In the genomic region with DNA sequence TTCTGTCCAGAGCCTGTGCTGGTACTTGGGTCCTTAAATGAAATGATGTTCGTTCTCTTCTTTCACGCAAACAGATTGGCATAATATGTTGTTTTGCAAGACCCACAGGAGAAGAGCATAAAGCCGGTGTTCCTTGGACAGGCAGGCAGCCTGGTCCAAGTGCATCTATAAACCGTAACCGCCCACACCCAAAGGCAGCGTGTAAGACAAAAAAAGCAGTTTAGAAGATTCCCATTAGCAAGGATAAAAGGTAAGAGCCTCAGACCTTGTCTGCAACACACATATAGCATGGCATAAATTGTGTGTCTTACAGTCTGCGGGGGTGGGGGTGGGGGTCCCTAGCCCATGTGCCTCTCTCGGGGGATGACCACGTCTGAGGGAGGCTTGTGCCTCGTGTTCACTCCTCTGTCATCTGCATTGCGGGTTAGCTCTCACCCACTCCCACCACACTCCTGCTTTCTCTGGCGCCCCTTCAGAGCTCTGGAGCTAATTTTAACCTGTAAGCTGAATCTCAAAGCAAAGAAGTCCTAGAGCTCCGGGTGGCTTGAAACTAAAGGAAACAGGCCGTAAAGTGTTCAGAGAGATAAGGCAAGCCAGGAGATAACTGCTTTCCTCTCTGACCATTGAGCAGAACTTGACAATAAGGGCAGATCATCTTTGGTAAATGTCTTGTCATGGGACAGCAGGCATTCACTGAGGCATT, we compare ENCODE assay signal across 10 mouse cellular contexts. TPM values are rescaled to one million over a fixed set of nuclear protein-coding genes. Genes with fewer than 3 reads are reported as not detected.
DNase-seq lines count a peak whose midpoint lies in the region; ATAC-seq and TF ChIP-seq lines count a peak whose summit lies in the region.
"Had no signal": no experiment of that assay in that cellular context is flagged by ENCODE, and none has a peak within 500 bp of the region (broad histone marks: within the 10 kb centered on the region; RNA-seq: fewer than 3 reads in every experiment).

No protein-coding gene starts in this region.

- no peaks in the 10 kb centered on the region for H3K36me3 ChIP-seq in heart, embryonic 11.5 days (ENCODE audit: control insufficient read depth, insufficient read depth, low read length)
- no peaks in the 10 kb centered on the region for H3K36me3 ChIP-seq in embryonic facial prominence, embryonic 12.5 days
- no peaks in the 10 kb centered on the region for H3K36me3 ChIP-seq in hindbrain, embryonic 14.5 days (replicated peaks; ENCODE audit: control insufficient read depth, insufficient read depth)
- H3K36me3 ChIP-seq in midbrain, embryonic 16.5 days (ENCODE audit: control insufficient read depth, insufficient read depth, low read length), result no peaks in the 10 kb centered on the region
- no peaks in the 10 kb centered on the region for H3K36me3 ChIP-seq in intestine, postnatal 0 days (ENCODE audit: control insufficient read depth, insufficient read depth)
- H3K36me3 ChIP-seq: neural tube, embryonic 12.5 days had no signal

- no peak overlapping the region for H3K4me3 ChIP-seq in heart, embryonic 11.5 days (ENCODE audit: low read depth, low read length)
- no peak overlapping the region for H3K4me3 ChIP-seq in embryonic facial prominence, embryonic 12.5 days
- no peak overlapping the region for H3K4me3 ChIP-seq in hindbrain, embryonic 14.5 days (replicated peaks; ENCODE audit: low read length)
- H3K4me3 ChIP-seq in midbrain, embryonic 16.5 days (ENCODE audit: low read depth, low read length), result no peak overlapping the region
- no peak overlapping the region for H3K4me3 ChIP-seq in intestine, postnatal 0 days (ENCODE audit: low read depth, low read length)
- H3K4me3 ChIP-seq: erythroblast, embryonic 14.5 days; neural tube, embryonic 12.5 days had no signal

- peak overlapping the region; percentile 81; the same call in 1 of the 2 replicates for H3K27ac ChIP-seq in heart, embryonic 11.5 days (ENCODE audit: low read depth, low read length)
- H3K27ac ChIP-seq in embryonic facial prominence, embryonic 12.5 days, result peak overlapping the region; percentile 4; the same call in 1 of the 2 replicates
- H3K27ac ChIP-seq in hindbrain, embryonic 14.5 days, result peak overlapping the region; percentile 74
- H3K27ac ChIP-seq in midbrain, embryonic 16.5 days (ENCODE audit: low read length), result peak overlapping the region; percentile 69; the same call in 1 of the 2 replicates
- H3K27ac ChIP-seq in intestine, postnatal 0 days (ENCODE audit: low read depth, low read length), result no peak overlapping the region

- ATAC-seq in heart, embryonic 11.5 days (replicated peaks; ENCODE audit: insufficient number of reproducible peaks, low FRiP score, low TSS enrichment), result no peak
- ATAC-seq in embryonic facial prominence, embryonic 12.5 days (ENCODE audit: insufficient number of reproducible peaks, insufficient read depth, low FRiP score, low TSS enrichment), result no peak
- no peak for ATAC-seq in hindbrain, embryonic 14.5 days (ENCODE audit: low FRiP score)
- ATAC-seq in midbrain, embryonic 16.5 days, result no peak
- no peak for ATAC-seq in intestine, postnatal 0 days

- peak overlapping the region; percentile 45 for H3K4me2 ChIP-seq in heart, embryonic 11.5 days
- no peak overlapping the region for H3K4me2 ChIP-seq in embryonic facial prominence, embryonic 12.5 days (replicated peaks)
- no peak overlapping the region; the same call in 1 of the 2 replicates for H3K4me2 ChIP-seq in hindbrain, embryonic 14.5 days (replicated peaks)
- no peak overlapping the region for H3K4me2 ChIP-seq in midbrain, embryonic 16.5 days (ENCODE audit: low read length)
- H3K4me2 ChIP-seq in intestine, postnatal 0 days (replicated peaks; ENCODE audit: low read depth), result no peak overlapping the region

- WGBS in heart, embryonic 11.5 days (ENCODE audit: insufficient replicate concordance), result 35% methylated on average over 14 of the region's 14 CpGs
- 54% methylated on average over 14 of the region's 14 CpGs for WGBS in embryonic facial prominence, embryonic 12.5 days
- 53% methylated on average over 14 of the region's 14 CpGs for WGBS in hindbrain, embryonic 14.5 days
- 49% methylated on average over 14 of the region's 14 CpGs for WGBS in midbrain, embryonic 16.5 days
- WGBS in intestine, postnatal 0 days, result 58% methylated on average over 14 of the region's 14 CpGs

- no peaks in the 10 kb centered on the region for H3K27me3 ChIP-seq in heart, embryonic 11.5 days (ENCODE audit: control insufficient read depth, insufficient read depth, low read length)
- H3K27me3 ChIP-seq in embryonic facial prominence, embryonic 12.5 days, result no peaks in the 10 kb centered on the region
- no peaks in the 10 kb centered on the region for H3K27me3 ChIP-seq in hindbrain, embryonic 14.5 days (ENCODE audit: control insufficient read depth, insufficient read depth, low read length)
- H3K27me3 ChIP-seq in midbrain, embryonic 16.5 days (ENCODE audit: control insufficient read depth, insufficient read depth, low read depth, low read length), result no peaks in the 10 kb centered on the region
- H3K27me3 ChIP-seq in intestine, postnatal 0 days (replicated peaks; ENCODE audit: control insufficient read depth, insufficient read depth, low read length), result no peaks in the 10 kb centered on the region
- H3K27me3 ChIP-seq: neural tube, embryonic 12.5 days had no signal

- H3K9ac ChIP-seq in heart, embryonic 11.5 days (ENCODE audit: low read depth, low read length), result 0 out of 2 replicates have a peak overlapping the region, but pooled peaks have one; percentile 3
- no peak overlapping the region for H3K9ac ChIP-seq in embryonic facial prominence, embryonic 12.5 days
- no peak overlapping the region for H3K9ac ChIP-seq in hindbrain, embryonic 14.5 days
- no peak overlapping the region for H3K9ac ChIP-seq in midbrain, embryonic 16.5 days (ENCODE audit: low read depth, low read length)
- no peak overlapping the region for H3K9ac ChIP-seq in intestine, postnatal 0 days (ENCODE audit: low read depth, low read length)
- H3K9ac ChIP-seq: neural tube, embryonic 12.5 days had no signal

- no peak for DNase-seq in heart, postnatal 25 days (ENCODE audit: low spot score)
- DNase-seq in hindbrain, embryonic 14.5 days (ENCODE audit: low spot score), result no peak
- DNase-seq in adrenal gland, adult (ENCODE audit: inconsistent age in 2 of 2, low spot score in 1 of 2), result no peak
- DNase-seq in ovary, postnatal 10 days (ENCODE audit: low spot score), result no peak

- H3K9me3 ChIP-seq in heart, embryonic 11.5 days (replicated peaks; ENCODE audit: control insufficient read depth, low read length), result no peaks in the 10 kb centered on the region
- no peaks in the 10 kb centered on the region for H3K9me3 ChIP-seq in embryonic facial prominence, embryonic 12.5 days
- no peaks in the 10 kb centered on the region for H3K9me3 ChIP-seq in hindbrain, embryonic 14.5 days (ENCODE audit: control insufficient read depth, low read length)
- H3K9me3 ChIP-seq in midbrain, embryonic 16.5 days (replicated peaks; ENCODE audit: control insufficient read depth, low read length, poor library complexity, severe bottlenecking), result no peaks in the 10 kb centered on the region
- H3K9me3 ChIP-seq in intestine, postnatal 0 days (ENCODE audit: control insufficient read depth), result no peaks in the 10 kb centered on the region
- H3K9me3 ChIP-seq: neural tube, embryonic 12.5 days had no signal

- intact Hi-C loops in heart, postnatal 25 days (cut with DNase I), result no loop called here

- peaks cover 33% of the 10 kb centered on the region for H3K4me1 ChIP-seq in heart, embryonic 11.5 days (ENCODE audit: control insufficient read depth, insufficient read depth, low read length)
- peaks cover 23% of the 10 kb centered on the region for H3K4me1 ChIP-seq in embryonic facial prominence, embryonic 12.5 days
- peaks cover 30% of the 10 kb centered on the region for H3K4me1 ChIP-seq in hindbrain, embryonic 14.5 days (replicated peaks; ENCODE audit: control insufficient read depth, insufficient read depth, low read length)
- peaks cover 16% of the 10 kb centered on the region for H3K4me1 ChIP-seq in midbrain, embryonic 16.5 days (ENCODE audit: control insufficient read depth, insufficient read depth, low read length)
- H3K4me1 ChIP-seq in intestine, postnatal 0 days (replicated peaks; ENCODE audit: control insufficient read depth, insufficient read depth, low read length), result 0 out of 2 replicates have a peak, but pooled peaks cover 2% of the 10 kb centered on the region

- no peak for TF ChIP-seq CTCF in intestine, postnatal 0 days (IDR thresholded peaks at IDR 0.05; ENCODE audit: low read depth)

RNA-seq across cellular contexts. Expression of a gene that starts 29.7 kb away (rescaled TPM):
- polyA plus RNA-seq in heart, embryonic 11.5 days (2014; fragmentation: Nextera tagmentation; extraction: Ambion mirVana), result 14.5 and 19.0 TPM in 2 replicates
- total RNA-seq in heart, postnatal 25 days (2021), result 10 to 100 TPM; 45.0 to 46.3 TPM
- polyA plus RNA-seq in embryonic facial prominence, embryonic 12.5 days (2016; fragmentation: Nextera tagmentation; extraction: Ambion mirVana), result 13.5 and 15.0 TPM in 2 replicates
- 8.6 and 9.5 TPM in 2 replicates for polyA plus RNA-seq in hindbrain, embryonic 14.5 days (2014; fragmentation: Nextera tagmentation; extraction: Ambion mirVana)
- 5.6 and 6.2 TPM in 2 replicates for polyA plus RNA-seq in midbrain, embryonic 16.5 days (2015; fragmentation: Nextera tagmentation; extraction: Ambion mirVana)
- polyA plus RNA-seq in intestine, postnatal 0 days (2015; fragmentation: Nextera tagmentation; extraction: Ambion mirVana), result 15.4 TPM in 2 replicates

RNA-seq across cellular contexts. Expression of a gene that starts 49.2 kb away (rescaled TPM):
- polyA plus RNA-seq in heart, embryonic 11.5 days (2014; fragmentation: Nextera tagmentation; extraction: Ambion mirVana), result 8.8 and 12.2 TPM in 2 replicates
- 10 to 100 TPM; 43.3 to 43.6 TPM for total RNA-seq in heart, postnatal 25 days (2021)
- polyA plus RNA-seq in embryonic facial prominence, embryonic 12.5 days (2016; fragmentation: Nextera tagmentation; extraction: Ambion mirVana), result 10.3 and 10.6 TPM in 2 replicates
- 14.8 and 16.8 TPM in 2 replicates for polyA plus RNA-seq in hindbrain, embryonic 14.5 days (2014; fragmentation: Nextera tagmentation; extraction: Ambion mirVana)
- polyA plus RNA-seq in midbrain, embryonic 16.5 days (2015; fragmentation: Nextera tagmentation; extraction: Ambion mirVana), result 10.7 and 12.5 TPM in 2 replicates
- 6.9 and 7.2 TPM in 2 replicates for polyA plus RNA-seq in intestine, postnatal 0 days (2015; fragmentation: Nextera tagmentation; extraction: Ambion mirVana)
